ENCODE assay signal across 7 mouse cellular contexts in genomic region chrX:170018571-170019218, GRCm38 (mm10). TPM values are rescaled to one million over a fixed set of nuclear protein-coding genes. Genes with fewer than 3 reads are reported as not detected.
A peak's percentile ranks its signal among the peaks of the same experiment; 100 is the strongest.
DNase-seq lines count a peak whose midpoint lies in the region; ATAC-seq and TF ChIP-seq lines count a peak whose summit lies in the region.
"Not testable (repeated sequence)": the region's sequence is repeated elsewhere in the genome, so short reads cannot be mapped to it uniquely, and the experiment has no call there.

No protein-coding gene starts in this region.

- H3K36me3 ChIP-seq in embryonic facial prominence, embryonic 11.5 days (replicated peaks; ENCODE audit: control insufficient read depth, insufficient read depth, low read depth, low read length): peaks cover 17% of the 10 kb centered on the region
- peaks cover 26% of the 10 kb centered on the region for H3K36me3 ChIP-seq in intestine, embryonic 15.5 days
- peaks cover 54% of the 10 kb centered on the region for H3K36me3 ChIP-seq in limb, embryonic 14.5 days (ENCODE audit: control insufficient read depth, insufficient read depth, low read length)
- H3K36me3 ChIP-seq in midbrain, embryonic 14.5 days (ENCODE audit: control insufficient read depth, insufficient read depth, low read length): peaks cover 45% of the 10 kb centered on the region
- peaks cover 23% of the 10 kb centered on the region for H3K36me3 ChIP-seq in splenic B cell, adult 2 months (ENCODE audit: control insufficient read depth, insufficient read depth, low read length, poor library complexity, severe bottlenecking)

- not testable (repeated sequence) for H3K27me3 ChIP-seq in embryonic facial prominence, embryonic 11.5 days (ENCODE audit: control insufficient read depth, insufficient read depth, low read length); intestine, embryonic 15.5 days (replicated peaks); limb, embryonic 14.5 days (ENCODE audit: control insufficient read depth, insufficient read depth, low read length); midbrain, embryonic 14.5 days (ENCODE audit: control insufficient read depth, insufficient read depth, low read length); splenic B cell, adult 2 months (ENCODE audit: control insufficient read depth, insufficient read depth, low read length, poor library complexity, severe bottlenecking)

- not testable (repeated sequence) for TF ChIP-seq POLR2A in limb, embryonic 14.5 days (IDR thresholded peaks at IDR 0.05; ENCODE audit: borderline replicate concordance, extremely low read depth, insufficient read depth, insufficient read length)

- H3K4me3 ChIP-seq in embryonic facial prominence, embryonic 11.5 days (ENCODE audit: low read depth, low read length); intestine, embryonic 15.5 days (replicated peaks); limb, embryonic 14.5 days (replicated peaks; ENCODE audit: low read length); midbrain, embryonic 14.5 days (replicated peaks; ENCODE audit: low read depth, low read length): not testable (repeated sequence)

- not testable (repeated sequence) for H3K4me1 ChIP-seq in embryonic facial prominence, embryonic 11.5 days (ENCODE audit: control insufficient read depth, insufficient read depth, low read length); intestine, embryonic 15.5 days (replicated peaks); limb, embryonic 14.5 days (ENCODE audit: control insufficient read depth, insufficient read depth, low read length); midbrain, embryonic 14.5 days (ENCODE audit: control insufficient read depth, insufficient read depth, low read length)

- H3K4me2 ChIP-seq in embryonic facial prominence, embryonic 11.5 days (ENCODE audit: low read depth, low read length); intestine, embryonic 15.5 days (replicated peaks); limb, embryonic 14.5 days (replicated peaks; ENCODE audit: low read depth, low read length, severe bottlenecking); midbrain, embryonic 14.5 days (ENCODE audit: low read length): not testable (repeated sequence)

- peaks cover 19% of the 10 kb centered on the region for H3K9me3 ChIP-seq in embryonic facial prominence, embryonic 11.5 days (replicated peaks; ENCODE audit: control insufficient read depth, low read length)
- not testable (repeated sequence) for H3K9me3 ChIP-seq in intestine, embryonic 15.5 days
- peaks cover 15% of the 10 kb centered on the region for H3K9me3 ChIP-seq in limb, embryonic 14.5 days (ENCODE audit: control insufficient read depth, low read length)
- peaks cover 18% of the 10 kb centered on the region for H3K9me3 ChIP-seq in midbrain, embryonic 14.5 days (ENCODE audit: control insufficient read depth, low read length)

- ATAC-seq in embryonic facial prominence, embryonic 11.5 days (replicated peaks; ENCODE audit: insufficient number of reproducible peaks, low FRiP score, low TSS enrichment, low read depth): peak; percentile 92
- ATAC-seq in intestine, embryonic 15.5 days: peak; percentile 85
- ATAC-seq in limb, embryonic 14.5 days (ENCODE audit: low FRiP score, low read depth): peak; percentile 49
- ATAC-seq in midbrain, embryonic 14.5 days (ENCODE audit: low FRiP score, low TSS enrichment): peak; percentile 77

- DNase-seq in adrenal gland, adult 18-20 months (ENCODE audit: low spot score in 2 of 2): peak; percentile 63 to 77
- peak; percentile 43 for DNase-seq in embryonic facial prominence, embryonic 11.5 days (ENCODE audit: low spot score)
- DNase-seq in gastrocnemius, postnatal 4 days (ENCODE audit: low spot score in 2 of 2): peak; percentile 78 to 92
- peak; percentile 14 for DNase-seq in limb, embryonic 14.5 days (ENCODE audit: low spot score)
- DNase-seq in midbrain, embryonic 14.5 days: peak; percentile 47
- DNase-seq in splenic B cell, adult 2 months (ENCODE audit: low read depth, low spot score): peak; percentile 85

- H3K27ac ChIP-seq in embryonic facial prominence, embryonic 11.5 days (replicated peaks; ENCODE audit: low read depth, low read length); intestine, embryonic 15.5 days; limb, embryonic 14.5 days (replicated peaks; ENCODE audit: low read depth, low read length); midbrain, embryonic 14.5 days (replicated peaks; ENCODE audit: low read depth, low read length): not testable (repeated sequence)

- not testable (repeated sequence) for H3K9ac ChIP-seq in embryonic facial prominence, embryonic 11.5 days (replicated peaks; ENCODE audit: low read length); intestine, embryonic 15.5 days; limb, embryonic 14.5 days (ENCODE audit: low read depth, low read length, severe bottlenecking); midbrain, embryonic 14.5 days (replicated peaks; ENCODE audit: low read length)

- WGBS in embryonic facial prominence, embryonic 11.5 days: 88% methylated on average over 66 of the region's 66 CpGs
- WGBS in intestine, embryonic 15.5 days: 84% methylated on average over 66 of the region's 66 CpGs
- 86% methylated on average over 66 of the region's 66 CpGs for WGBS in limb, embryonic 14.5 days
- WGBS in midbrain, embryonic 14.5 days: 87% methylated on average over 66 of the region's 66 CpGs

RNA-seq across cellular contexts. Expression of gene Gm21887, which starts 9.2 kb away (rescaled TPM):
- 100 to 1,000 TPM; 358 to 418 TPM for total RNA-seq in adrenal gland, adult 18-20 months (2021)
- polyA plus RNA-seq in embryonic facial prominence, embryonic 11.5 days (2014; fragmentation: Nextera tagmentation; extraction: Ambion mirVana): 154 and 162 TPM in 2 replicates
- 100 to 1,000 TPM in 1 of 2 experiments, 10 to 100 TPM in 1; 93.0 to 116 TPM for total RNA-seq in gastrocnemius, postnatal 4 days (2021)
- 123 and 168 TPM in 2 replicates for polyA plus RNA-seq in intestine, embryonic 15.5 days (2015; fragmentation: Nextera tagmentation; extraction: Ambion mirVana)
- polyA plus RNA-seq in limb, embryonic 14.5 days (2012; rRNA removed): 580 and 2,943 TPM in 2 replicates
- 187 and 412 TPM in 2 replicates for polyA plus RNA-seq in limb, embryonic 14.5 days (2014; fragmentation: Nextera tagmentation; extraction: Ambion mirVana)
- 126 and 339 TPM in 2 replicates for polyA plus RNA-seq in midbrain, embryonic 14.5 days (2014; fragmentation: Nextera tagmentation; extraction: Ambion mirVana)

Comparison
In these comparisons a context has a peak if more than half of its experiments do, and no peak if none do; other contexts are left out.
1. DNase-seq: peak in every context shown above with its lines; median percentile 85 in gastrocnemius, postnatal 4 days; 85 in splenic B cell, adult 2 months; 70 in adrenal gland, adult 18-20 months; 47 in midbrain, embryonic 14.5 days; 43 in embryonic facial prominence, embryonic 11.5 days; 14 in limb, embryonic 14.5 days.